Mouse (Mus musculus) urinary bladder, postnatal 25 days (tissue): ENCODE measurements around the gene Egr2.

Experiments
- DNase-seq: peaks from one replicate; pipeline ENCODE4 v3.0.0; 2022; ENCODE audit warnings: low spot score

The Egr2 gene

DNA sequence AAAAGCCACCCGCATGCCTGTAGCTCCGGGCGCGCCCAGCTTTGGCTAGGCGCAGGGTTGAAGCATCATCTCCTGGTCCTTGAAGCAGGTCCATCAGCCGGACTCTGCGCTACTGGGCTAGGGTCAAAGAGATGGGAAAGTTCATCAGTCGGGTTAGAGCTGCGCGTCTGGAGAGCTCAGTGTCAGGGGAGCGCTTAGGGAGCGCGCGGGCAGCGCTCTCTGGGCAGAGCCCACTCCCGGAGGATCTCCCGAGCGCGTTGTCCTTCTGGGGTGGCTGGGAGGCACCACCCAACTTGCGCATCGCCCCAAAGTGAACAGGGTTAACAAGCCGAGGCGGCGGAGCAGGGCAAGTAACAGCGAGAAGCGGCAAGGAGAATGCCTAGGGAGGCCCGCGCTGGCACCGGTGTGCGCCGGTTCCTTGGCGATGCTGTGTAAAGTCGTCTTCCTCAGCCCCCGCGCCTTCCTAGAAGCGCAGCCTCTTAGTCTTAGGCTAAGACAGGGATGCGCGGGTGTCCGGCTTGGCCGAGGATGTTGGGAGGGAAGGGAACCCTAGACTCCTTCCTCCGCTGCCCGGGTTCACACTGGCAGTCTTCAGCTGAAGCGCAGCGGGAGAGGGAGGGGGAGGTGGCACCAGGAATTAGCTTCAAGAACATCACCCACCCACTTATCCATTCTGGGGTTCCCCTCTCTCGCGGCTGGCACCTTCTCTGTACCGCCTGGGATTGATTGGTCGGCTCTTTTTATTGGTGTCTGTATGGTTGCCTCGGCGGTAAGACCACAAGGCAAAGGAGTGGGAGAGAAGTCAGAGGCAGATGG is 3.5 kb downstream of the Egr2 start:
- DNase-seq, result peak; percentile 16

DNA sequence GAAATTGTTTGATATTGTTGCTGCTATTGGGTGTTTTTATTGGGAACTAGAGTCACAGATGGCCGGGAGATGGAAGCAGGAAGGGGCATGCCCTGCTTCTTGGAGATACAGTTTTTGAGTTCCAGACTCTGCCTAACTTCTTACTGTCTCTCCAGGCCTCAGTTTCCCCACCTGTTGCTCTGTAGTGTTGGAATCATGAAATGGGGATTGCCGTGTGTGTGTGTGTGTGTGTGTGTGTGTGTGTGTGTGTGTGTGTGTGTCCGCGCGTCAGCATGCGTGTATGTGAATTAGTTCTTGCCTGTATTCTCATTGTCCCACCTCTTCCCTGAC is 4.1 kb downstream of the Egr2 start:
- no peak for DNase-seq

DNA sequence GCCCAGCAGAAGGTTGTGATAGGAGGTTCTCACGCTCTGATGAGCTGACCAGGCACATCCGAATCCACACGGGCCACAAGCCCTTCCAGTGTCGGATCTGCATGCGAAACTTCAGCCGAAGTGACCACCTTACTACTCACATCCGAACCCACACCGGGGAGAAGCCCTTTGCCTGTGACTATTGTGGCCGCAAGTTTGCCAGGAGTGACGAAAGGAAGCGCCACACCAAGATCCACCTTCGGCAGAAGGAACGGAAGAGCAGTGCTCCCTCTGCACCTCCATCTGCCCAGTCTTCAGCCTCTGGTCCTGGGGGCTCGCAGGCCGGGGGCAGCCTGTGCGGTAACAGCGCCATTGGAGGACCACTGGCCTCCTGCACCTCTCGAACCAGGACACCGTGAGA is 5.3 kb downstream of the Egr2 start:
- no peak for DNase-seq

DNA sequence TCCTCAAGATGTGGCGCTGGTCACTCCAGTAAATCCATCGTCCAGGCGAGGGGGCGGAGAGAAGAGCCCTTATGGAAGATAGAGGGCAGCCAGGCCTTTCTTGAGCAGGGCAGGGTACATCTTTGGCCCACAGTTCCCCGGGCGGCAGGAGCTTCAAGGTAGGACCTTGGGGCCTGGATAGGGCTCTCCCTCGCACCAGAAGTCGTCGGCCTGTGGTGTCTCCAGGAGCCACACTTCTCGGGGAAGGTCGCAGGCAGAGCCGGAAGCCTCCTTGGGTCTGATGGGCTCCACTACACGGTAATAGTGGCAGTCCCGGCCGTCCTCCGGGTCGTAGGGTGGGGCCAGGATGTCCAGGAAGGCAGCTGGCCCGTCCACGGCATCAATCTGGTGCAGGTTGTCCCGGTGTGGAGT is 12.6 kb downstream of the Egr2 start:
- DNase-seq, result peak; percentile 25

DNA sequence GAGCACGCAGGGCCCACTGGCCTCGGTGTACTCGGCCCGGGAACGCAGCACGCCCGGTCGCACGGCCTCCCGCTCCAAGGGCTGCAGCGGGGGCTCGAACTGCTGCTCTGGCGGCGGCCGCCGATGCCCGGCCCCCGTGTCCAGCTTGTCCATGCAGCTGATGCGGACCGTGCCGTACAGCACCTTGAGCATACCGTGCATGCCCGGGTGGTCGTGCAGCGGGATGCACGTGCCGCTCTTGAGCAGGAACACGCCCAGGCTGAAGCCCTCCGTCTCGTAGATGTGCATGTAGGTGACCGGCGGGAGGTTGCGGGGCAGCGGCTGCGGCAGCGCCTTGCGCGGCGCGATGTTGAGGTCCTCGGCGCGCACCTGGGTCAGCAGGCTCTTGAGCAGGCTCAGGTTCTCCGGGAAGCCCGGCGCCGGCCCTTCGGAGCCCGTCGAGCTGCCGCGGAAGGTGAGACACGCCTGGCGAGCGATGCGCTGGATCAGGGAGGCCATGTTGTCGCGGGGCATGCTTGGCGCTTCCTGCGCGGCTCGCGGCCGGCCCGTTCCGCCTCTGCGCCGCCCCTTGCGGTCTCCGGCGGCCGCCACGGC is 13.1 kb downstream of the Egr2 start:
- DNase-seq, result peak; percentile 26

DNA sequence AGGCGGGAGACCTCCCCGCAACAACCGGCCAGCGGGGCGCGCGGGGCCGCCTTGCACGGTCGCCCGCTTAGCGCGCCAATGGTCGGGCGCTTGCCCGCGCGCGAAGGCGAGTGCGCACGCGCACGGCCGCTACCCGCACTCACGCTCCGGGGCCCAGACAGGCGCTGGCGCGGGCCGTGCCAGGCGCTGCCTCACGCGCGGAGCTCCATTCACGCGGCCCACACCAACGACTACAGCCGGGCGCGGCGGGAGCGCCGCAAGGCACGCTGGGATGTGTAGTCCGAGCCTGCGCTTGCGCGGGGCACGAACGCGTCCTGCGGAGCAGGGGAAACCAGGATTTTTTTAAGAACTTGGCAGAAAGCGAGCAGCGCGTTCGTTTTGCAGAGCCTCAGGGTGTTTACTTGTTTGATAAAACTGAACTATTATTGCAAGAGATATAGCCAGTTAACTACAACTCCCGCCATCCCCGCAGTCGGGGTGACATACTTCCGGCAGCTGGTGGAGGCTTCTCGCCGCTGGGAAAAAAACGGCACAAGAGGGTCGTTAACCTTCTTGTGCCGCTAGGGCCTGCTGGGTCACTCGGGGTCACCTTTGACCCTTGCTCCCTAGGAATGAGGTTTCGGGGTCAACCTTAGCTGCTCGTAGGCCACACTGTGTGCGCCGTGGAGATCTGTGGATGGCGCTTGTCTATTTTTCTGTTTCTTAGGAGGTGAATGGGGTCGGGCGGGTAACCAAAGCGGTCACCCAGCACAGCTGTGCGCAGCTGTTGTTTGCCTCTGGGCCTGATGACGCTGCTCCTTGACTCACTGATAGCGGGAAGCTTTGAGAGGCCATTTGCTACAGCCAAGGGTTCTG is 13.8 kb downstream of the Egr2 start, which contains the start of gene Ado:
TSS of gene Ado (minus strand) at position 79 of the 855 bp plus-strand sequence.
- DNase-seq, result peak; percentile 84

DNA sequence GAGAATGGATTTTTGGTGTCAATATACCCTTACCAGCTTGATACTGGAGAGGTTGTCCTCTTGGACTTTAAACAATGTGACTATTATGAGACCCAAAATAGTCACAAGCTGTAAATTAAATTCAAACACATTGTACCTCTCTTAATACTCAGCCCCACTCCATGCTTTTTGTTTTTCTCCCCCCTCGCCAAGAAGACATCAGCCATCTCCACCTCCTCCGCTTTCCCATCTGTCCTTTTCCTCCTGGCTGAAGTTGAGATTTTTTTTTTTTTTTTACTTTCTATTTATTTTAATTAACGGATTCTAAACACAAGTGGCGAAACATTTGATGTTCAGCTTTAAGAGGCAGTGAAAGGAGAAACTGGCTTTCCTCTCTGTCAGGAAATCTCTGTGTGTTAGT is 22.8 kb downstream of the Egr2 start:
- no peak for DNase-seq

DNA sequence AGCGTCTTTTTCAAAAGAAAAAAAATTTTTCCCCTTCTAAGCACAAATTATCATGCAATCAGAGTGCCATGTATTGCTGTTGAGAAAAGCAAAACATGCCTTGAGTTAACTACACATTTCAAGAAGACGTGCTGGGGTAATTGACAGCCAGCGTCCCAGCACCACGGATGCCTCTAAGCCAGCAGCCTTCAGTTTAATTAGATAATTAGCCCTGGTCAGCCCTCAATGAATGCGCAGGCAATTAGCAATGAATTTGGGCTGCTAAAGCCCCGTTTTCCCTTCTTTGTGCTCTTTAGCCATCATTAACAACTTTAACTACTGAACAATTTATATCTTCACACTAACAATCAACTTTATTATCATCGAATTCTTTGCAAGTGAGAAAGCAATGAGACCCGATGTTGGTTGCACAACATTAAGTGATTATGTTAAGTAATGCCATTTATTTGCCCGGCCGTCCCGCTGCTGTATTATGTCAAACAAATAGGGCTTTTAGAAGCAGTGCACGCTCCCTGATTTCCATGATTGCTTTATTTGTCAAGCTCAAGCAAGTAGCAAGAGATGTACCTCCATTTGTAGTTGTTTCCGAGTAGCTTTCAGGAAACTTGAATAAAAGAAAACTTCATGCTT is 24.6 kb downstream of the Egr2 start:
- no peak for DNase-seq

DNA sequence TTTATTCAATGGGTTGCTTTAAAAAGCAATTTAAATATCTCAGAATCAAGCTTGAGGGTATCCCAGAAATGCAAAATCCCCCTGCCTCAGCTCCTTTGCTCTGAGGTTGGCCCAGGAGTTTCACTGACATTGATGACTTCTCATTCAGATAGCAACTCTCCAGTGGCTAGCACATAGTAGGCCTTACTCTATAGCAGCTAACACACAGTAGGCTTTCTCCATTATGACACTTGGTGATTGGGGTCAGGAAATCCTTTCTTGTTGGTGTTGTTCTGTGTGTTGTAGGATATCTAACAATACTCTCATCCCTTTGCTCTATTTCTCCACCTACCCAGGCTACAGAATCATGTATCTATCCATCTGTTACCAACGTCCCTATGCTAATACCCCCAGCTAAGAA is 25.9 kb downstream of the Egr2 start:
- no peak for DNase-seq

DNA sequence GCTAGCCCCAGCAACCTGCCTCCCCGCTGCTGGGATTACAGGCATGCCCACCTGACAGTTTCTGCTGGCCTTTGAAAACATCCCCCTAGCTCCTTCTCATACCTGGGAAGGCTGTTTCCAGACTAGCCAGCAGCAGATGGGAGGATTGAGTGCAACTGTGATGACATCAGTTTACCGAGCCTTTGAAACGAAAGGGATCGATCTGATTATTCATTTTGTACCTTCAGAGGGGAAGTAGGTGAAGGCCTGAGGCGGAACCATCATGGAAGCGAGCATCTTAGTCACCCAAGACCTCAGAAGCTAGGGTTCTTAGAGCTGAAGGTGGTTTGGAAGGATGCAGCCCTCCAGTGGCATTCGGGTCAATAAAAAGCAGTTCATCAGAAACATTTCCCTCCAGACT is 29.2 kb downstream of the Egr2 start:
- no peak for DNase-seq

DNA sequence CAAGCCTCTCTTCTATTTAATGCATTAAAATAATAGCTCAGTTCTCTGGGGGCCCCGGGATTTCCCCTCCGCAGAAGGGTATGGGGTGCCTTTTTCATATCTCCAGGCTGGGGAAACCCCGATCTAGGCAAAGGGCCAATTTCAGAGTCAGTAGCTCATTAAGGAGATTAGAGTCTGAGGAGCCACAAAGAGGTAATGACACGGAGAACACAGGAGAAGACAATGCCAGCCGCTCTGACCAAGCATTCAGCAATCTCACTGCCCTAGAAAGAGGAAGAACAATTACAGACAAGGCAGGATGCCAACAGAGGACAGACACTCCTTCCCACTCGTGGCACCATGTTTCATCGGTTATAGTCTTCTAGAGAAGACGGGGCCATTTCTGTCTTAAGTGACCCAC is 30.8 kb downstream of the Egr2 start:
- DNase-seq, result no peak

DNA sequence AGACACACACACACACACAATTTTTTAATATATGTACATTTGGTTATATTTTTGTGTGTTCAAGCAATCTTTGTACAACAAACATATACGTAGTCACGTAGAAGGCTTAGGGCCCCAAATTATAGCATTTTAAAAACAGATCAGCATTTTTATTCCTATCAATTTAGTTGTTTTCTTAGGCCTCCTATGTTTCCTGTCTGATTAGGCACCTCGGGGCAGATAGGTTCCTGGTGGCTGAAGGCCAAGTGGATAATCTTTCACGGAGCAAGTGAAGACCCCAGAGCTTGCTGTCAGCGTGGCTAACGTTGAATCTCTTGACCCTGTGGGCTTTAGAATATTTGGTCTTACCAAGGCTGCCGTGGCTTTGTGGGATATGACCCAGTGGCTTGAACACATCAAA is 34.3 kb downstream of the Egr2 start:
- DNase-seq, result no peak

DNA sequence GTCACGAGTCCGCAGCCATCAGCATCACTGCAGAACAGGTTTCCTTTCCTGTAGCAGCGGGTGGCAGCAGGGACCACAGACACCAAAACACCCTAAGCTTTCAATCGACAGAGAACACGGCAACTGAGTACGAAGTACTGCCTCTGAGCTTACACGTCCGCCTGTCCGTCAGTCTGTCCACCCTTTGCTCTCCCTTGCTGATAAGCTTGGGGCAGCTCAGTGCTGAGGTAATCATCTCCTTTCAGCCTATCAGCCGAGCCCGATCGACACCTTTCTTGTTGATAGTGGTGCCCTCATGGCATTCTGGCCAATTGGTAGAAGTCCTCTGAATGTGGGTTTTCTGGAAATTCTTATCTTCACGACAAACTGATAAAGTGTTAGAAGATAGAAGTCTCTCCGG is 36.2 kb downstream of the Egr2 start:
- DNase-seq, result no peak

DNA sequence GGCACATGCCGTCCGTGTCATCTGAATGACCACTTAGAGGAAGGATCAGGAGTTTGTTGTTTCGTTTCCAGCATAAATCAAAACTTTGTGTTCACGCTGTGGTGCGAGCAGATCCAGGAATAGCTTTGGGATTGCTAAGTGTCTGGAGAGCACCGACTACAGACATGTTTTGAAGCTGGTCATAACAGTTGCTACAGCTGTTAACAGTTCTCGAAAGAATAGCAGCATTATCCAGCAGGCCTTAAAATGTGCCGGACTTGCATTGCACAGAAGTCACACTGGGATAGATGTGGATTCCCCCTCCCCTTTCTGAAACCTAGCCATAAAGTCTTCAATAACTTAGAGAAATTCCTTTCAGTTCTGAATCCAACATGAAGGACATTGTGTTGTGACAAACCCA is 38.0 kb downstream of the Egr2 start:
- no peak for DNase-seq

DNA sequence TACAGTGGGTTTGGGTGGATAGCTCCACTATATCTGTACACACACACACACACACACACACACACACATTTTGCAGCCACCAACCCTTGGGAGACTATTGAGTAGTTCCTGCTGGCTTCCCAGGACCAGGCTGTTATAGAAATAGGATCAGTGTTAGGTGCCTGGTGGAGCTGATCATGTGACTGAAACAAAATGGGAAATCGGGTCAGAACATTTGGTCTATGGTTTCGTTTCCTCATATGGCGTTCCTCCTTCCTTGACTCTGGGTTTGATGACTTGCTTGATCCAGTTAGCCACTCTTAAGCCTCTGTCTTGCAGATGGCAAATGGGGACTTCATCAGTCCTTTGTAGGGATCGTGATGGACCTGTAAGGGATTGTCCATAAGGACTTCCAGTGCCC is 44.6 kb downstream of the Egr2 start:
- no peak for DNase-seq

DNA sequence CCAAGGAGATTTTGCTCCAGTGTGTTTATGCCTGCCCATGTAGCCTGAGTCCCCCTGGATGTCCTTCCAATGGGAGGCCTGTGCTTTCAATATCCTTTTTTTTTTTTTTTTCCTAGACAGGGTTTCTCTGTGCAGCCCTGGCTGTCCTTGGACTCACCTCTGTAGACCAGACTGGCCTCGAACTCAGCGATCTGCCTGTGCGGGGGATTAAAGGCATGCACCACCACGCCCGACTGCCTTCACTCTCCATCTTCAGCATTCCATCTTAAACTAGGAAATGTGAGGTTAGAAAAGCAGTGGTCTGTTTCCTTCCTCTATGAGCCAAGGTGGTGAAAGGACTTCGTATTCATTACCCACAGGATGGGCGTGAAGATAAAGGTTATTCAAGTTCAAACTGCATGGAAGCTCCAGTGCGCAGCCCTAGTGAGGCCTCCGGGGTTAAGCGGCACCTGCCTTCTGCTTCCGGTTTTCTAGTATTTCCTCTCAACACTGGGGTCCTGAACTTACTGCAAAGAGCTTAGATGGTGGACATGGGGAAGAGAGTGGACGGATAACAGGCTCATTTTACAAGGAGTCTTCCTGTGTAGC is 46.5 kb downstream of the Egr2 start:
- no peak for DNase-seq

DNA sequence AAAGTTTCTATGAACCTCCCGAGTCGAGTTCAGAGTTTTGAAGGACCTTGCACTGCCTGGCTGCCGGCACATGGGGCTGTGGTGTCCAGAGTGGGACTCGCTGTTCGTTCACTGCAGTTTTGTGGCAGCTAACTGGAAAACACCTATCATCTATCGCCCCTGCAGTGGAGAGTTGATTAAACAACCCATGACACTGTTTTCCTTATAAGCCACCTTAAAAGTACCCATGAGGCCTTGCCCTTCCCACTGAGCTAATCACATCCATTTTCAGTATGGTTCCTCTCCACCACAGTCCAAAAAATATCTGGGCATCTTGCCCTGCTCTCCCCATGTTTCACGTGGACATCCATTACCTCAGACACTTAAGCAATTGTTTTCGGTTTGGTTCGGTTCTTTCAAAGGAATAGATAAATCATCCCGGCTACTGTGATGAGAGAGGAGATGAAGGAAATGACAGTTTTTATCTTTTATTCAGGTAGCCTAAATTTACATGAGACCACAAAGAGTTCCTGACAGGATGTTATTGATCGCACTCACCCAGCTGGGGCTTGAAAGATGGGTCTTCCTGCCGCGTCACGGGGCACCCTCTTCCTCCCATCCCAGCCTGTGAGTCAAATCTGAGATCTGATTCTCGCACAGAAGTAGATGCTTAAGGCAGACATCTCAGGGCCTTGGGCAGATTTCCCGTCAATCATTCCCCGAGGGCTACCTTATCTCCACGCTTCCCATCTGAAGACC is 50.8 kb downstream of the Egr2 start:
- no peak for DNase-seq
